Mouse (Mus musculus): ENCODE results near the gene Rhcg.

DNA sequence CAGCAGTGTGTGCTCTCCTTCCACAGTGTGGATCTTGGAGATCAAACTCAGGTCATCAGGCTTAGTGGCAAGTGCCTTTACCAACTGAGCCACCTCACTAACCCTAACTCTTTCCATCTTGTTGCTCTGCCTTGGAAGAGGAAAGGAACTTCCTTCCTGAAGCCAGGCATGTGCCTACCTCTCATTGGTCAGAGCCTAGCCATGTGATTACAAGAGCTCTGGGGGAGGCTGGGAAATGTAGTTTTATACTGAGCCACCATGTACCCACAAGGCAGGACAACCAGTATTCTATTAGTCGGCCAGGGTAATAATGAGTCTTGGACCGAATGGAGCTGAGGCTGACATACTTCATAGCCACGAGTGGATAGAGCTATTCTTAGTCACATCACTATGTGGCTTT lies 29.2 kb downstream of the Rhcg start:
- TF ChIP-seq CTCF (IDR thresholded peaks at IDR 0.05; ENCODE audit: low read depth, low read length) (no peak), POLR2A (IDR thresholded peaks at IDR 0.05; ENCODE audit: extremely low read depth, insufficient read depth, low read length) (no peak)
